Mouse (Mus musculus) testis, postnatal 10 days (tissue): Measurements from ENCODE around the gene Zc3h7b.

Experiments
- DNase-seq: peaks from one replicate; pipeline ENCODE4 v3.0.0; 2021; ENCODE audit warnings: low spot score

Gene Zc3h7b

DNA sequence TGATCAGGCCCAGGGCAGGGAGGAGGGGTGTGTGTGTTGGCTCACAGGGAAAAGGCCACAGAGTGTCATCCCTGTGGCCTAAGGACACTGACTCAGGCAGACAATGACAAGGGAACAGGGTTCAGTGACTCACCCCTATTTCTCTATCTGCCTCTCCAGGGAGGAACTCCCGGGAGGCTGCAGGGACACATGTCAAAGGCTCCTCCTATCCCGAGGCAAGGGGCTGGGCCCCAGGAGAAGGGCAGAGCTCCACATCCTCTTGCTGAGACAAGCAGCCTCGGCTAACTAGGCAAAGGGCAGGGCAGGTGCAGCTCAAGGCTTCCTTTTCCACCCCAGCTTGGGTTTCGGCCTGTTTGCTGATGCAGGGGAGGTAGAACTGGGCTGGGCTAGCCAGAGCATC, 100.9 kb downstream of the Zc3h7b start:
- no peak for DNase-seq
